Mouse (Mus musculus) left cerebral cortex, postnatal 10 days (tissue): ENCODE data around the gene Hist1h4a. TPM values are rescaled to one million over a fixed set of nuclear protein-coding genes. Genes with fewer than 3 reads are reported as not detected.
"Not testable (repeated sequence)": the region's sequence is repeated elsewhere in the genome, so short reads cannot be mapped to it uniquely, and the experiment has no call there.

Experiments
- DNase-seq, 2 experiments: peaks; one replicate each; pipeline ENCODE4 v3.0.0; 2021 to 2022; ENCODE audit warnings: low spot score in 2 of 2, mixed read lengths in 1 of 2; ENCODE audit errors: extremely low spot score in 1 of 2
- intact Hi-C: fragments of 180-260 bp; cut with DNase I; formaldehyde crosslinking; loops from one replicate; pipeline ENCODE4 v1.15.1; 2025
- total RNA-seq, 2 experiments: library from RNA; stranded (reverse); gene quantifications; 2 replicates each; pipeline ENCODE4 v1.2.3; 2021

Gene Hist1h4a
- total RNA-seq, result 10 to 100 TPM; 77.4 to 83.3 TPM

- peak; percentile 99 to 100 for DNase-seq
- intact Hi-C loops, result no loop called here
These were observed at the start of gene Hist1h4a for GRCm38 (mm10) chr13:23760972-23761864. Gene Hist1h4a, minus strand, starts transcription at chr13:23761230.

DNA sequence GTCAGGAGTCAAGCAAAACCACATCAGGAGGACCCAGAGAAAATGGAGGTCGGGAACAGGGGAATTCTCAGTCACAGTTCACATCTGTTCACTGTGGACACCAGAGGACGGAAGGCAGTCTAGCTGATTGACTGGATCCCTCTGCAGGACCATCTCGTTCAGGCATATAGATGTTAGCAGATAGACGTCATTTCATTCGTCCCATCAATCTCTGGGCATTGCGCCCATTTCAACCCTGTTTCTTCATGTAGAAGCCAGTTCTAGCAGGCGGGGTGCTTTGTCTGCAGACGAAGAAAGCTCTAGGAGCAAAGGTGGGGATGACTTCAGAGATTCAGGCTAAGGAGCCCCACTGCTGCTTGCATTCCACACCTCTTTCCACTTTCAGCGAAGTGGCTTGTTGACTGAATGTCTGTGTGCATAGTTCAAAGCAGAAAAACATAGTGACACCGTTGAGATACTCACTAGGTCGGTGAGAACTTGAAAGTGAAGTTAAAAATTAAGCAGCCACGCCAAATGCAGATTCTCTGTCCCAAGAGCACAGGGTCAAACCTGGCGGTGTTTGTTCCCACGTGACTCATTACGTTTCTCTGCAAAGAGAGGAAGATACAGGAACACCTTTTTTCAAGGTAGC is 45.5 kb upstream of the Hist1h4a start, which contains the start of gene Slc17a2:
Gene Slc17a2, plus strand, starts transcription at position 572 of the 631 bp plus-strand sequence.
- peak in 1 of 2 experiments; percentile 19 for DNase-seq
- intact Hi-C loops, result no loop called here

GRCm38 (mm10) chr13:23804532-23804931 is 43.5 kb upstream of the Hist1h4a start:
- intact Hi-C loops, result no loop called here
- DNase-seq, result no peak

GRCm38 (mm10) chr13:23799405-23799804 is 38.4 kb upstream of the Hist1h4a start:
- no peak for DNase-seq
- intact Hi-C loops, result no loop called here

- intact Hi-C loops, result no loop called here
- peak; percentile 57 to 58 for DNase-seq
These were observed 31.5 kb upstream of the Hist1h4a start for GRCm38 (mm10) chr13:23792520-23792919.

GRCm38 (mm10) chr13:23779025-23779424 is 18.0 kb upstream of the Hist1h4a start:
- intact Hi-C loops, result no loop called here
- DNase-seq, result no peak

DNA sequence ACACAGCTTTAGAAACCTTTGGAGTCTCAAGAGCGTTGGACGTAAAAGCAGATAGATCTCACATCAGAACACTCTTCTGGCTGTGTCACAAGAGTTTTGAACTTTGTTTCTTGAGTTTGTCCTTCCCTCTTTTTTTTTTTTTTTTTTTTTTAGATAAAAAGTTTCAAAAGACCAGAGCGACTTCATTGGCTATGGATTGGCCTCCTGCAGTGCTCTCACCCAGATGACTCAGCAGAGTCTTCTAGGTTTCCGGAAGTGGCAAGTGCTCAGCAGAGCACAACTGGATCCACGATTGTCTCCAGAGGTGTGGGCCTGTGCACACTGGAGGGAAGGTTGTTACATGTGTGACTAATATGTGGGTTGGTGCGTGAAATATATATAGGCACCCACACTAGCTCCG is 17.3 kb upstream of the Hist1h4a start:
- intact Hi-C loops, result no loop called here
- no peak for DNase-seq

- intact Hi-C loops, result no loop called here
- DNase-seq, result peak; percentile 47 to 64
These were observed 11.7 kb upstream of the Hist1h4a start for GRCm38 (mm10) chr13:23772561-23773313.

DNA sequence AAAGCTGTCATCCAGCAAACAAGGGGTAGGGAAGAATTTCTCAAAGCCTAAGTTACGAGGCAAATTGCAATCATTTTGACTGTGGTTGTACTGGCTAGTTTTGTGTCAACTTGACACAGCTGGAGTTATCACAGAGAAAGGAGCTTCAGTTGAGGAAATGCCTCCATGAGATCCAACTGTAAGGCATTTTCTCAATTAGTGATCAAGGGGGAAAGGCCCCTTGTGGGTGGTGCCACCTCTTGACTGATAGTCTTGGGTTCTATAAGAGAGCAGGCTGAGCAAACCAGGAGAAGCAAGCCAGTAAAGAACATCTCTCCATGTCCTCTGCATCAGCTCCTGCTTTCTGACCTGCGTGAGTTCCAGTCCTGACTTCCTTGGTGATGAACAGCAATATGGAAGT is 8.6 kb upstream of the Hist1h4a start, which contains the start of gene Trim38:
Gene Trim38, plus strand, starts transcription at position 301 of the 400 bp plus-strand sequence.
- intact Hi-C loops, DNase-seq: not testable (repeated sequence)

GRCm38 (mm10) chr13:23768834-23769397 is 7.9 kb upstream of the Hist1h4a start:
- DNase-seq, result no peak
- intact Hi-C loops, result no loop called here

DNA sequence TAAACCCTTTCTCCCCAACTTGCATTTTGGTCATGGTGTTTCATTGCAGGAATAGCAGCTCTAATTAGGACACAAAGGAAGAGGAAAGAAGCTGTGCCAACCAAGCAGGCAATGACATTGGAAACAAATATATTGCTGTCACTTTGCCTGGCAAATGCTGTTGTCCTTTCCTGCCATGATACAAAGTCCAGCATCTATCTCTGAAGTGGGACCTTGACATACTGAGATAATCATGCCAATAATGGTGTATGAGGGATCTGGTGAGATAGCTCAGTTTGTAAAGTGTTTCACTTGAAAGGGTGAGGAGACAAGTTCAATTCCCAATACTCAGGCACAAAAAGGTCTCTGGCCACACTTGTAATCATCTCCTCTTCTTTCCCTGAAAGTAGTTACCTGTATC is 5.7 kb upstream of the Hist1h4a start:
- intact Hi-C loops, result no loop called here
- DNase-seq, result no peak

- intact Hi-C loops, result no loop called here
- DNase-seq, result no peak
These were observed 4.1 kb upstream of the Hist1h4a start for GRCm38 (mm10) chr13:23765172-23765513.

GRCm38 (mm10) chr13:23764324-23765171 is 3.5 kb upstream of the Hist1h4a start:
- intact Hi-C loops, result no loop called here
- DNase-seq, result no peak

DNA sequence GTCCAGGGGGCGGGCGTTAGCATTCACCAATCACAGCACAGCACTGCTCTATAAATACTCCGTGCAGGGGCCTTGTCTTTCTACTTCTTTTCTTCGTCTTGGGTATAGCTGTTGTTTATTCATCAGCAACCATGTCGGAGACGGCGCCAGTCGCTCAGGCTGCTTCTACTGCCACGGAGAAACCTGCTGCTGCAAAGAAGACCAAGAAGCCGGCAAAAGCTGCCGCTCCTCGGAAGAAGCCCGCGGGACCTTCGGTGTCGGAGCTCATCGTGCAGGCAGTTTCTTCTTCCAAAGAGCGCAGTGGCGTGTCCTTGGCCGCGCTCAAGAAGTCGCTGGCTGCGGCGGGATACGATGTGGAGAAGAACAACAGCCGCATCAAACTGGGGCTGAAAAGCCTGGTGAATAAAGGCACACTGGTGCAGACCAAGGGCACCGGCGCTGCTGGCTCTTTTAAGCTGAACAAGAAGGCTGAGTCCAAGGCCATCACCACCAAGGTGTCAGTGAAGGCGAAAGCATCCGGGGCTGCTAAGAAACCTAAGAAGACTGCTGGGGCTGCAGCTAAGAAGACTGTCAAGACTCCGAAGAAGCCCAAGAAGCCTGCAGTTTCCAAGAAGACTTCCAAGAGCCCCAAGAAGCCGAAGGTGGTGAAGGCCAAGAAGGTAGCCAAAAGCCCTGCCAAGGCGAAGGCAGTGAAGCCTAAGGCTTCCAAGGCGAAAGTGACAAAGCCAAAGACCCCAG is 2.7 kb upstream of the Hist1h4a start, which contains the start of gene Hist1h1a:
Gene Hist1h1a, plus strand, starts transcription at position 81 of the 738 bp plus-strand sequence.
- DNase-seq, result peak; percentile 85 to 90
- intact Hi-C loops, result no loop called here

GRCm38 (mm10) chr13:23763242-23763585 is 2.2 kb upstream of the Hist1h4a start:
- intact Hi-C loops, result no loop called here

GRCm38 (mm10) chr13:23761871-23762821 is 1.1 kb upstream of the Hist1h4a start, which contains the start of gene Hist1h3a:
Gene Hist1h3a, minus strand, starts transcription at chr13:23762386.
- intact Hi-C loops, result not testable (repeated sequence)
- DNase-seq, result peak; percentile 46 to 71

More at GRCm38 (mm10) chr13:23763242-23763585, 2.2 kb upstream of the Hist1h4a start:
- no peak for DNase-seq
